Mouse (Mus musculus): Measurements from ENCODE around the gene Nr1h5. TPM values are rescaled to one million over a fixed set of nuclear protein-coding genes. Genes with fewer than 3 reads are reported as not detected.
A peak's percentile ranks its signal among the peaks of the same experiment; 100 is the strongest.

Nr1h5 gene
- total RNA-seq, 1 experiment = not detected

DNA sequence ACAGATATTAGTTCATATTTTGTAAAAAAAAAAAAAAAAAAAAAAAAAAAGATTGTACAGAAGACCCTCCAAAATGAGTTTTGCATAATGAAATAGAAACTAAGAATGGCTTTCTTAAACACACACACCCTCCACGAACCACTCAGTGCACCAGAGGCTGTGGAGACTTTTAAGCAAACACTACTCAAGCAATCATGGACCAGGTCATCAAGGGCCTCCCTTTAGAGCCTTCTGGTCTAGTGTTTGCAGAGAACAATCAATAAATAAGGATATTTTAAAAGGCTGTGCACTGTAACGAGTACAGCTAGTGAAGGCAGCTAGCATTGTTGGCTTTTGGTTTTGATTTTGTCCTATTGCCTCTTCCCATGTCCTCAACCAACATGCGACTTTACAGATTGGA lies 17.6 kb downstream of the Nr1h5 start:
- no peak for DNase-seq (ENCODE audit: low read depth, low spot score)
- no peak overlapping the region for H3K4me3 ChIP-seq (ENCODE audit: insufficient read depth in 1 of 2, low read depth in 1 of 2, low read length in 2 of 2, poor library complexity in 1 of 2, severe bottlenecking in 1 of 2)
- in situ Hi-C loops (cut with MboI; ENCODE audit: low sequenced_read_pairs in 2 of 2, unreplicated experiment in 2 of 2) = no loop called here
- no peaks in the 10 kb centered on the region for H3K9me3 ChIP-seq (ENCODE audit: control insufficient read depth, insufficient read depth, low read depth, low read length)
- no peak overlapping the region for H3K9ac ChIP-seq (ENCODE audit: insufficient read depth, low read depth, low read length, poor library complexity, severe bottlenecking)
- H3K4me1 ChIP-seq (ENCODE audit: control insufficient read depth in 2 of 2, insufficient read depth in 2 of 2, low read length in 2 of 2, poor library complexity in 1 of 2) = no peaks in the 10 kb centered on the region
- H3K27ac ChIP-seq (ENCODE audit: insufficient read depth, low read depth, low read length, poor library complexity, severe bottlenecking) = no peak overlapping the region
- TF ChIP-seq MAFK (IDR thresholded peaks at IDR 0.05; ENCODE audit: insufficient read depth, low read depth, low read length) (no peak), ZC3H11A (IDR thresholded peaks at IDR 0.05; ENCODE audit: borderline replicate concordance, low read depth, low read length) (no peak), HCFC1 (IDR thresholded peaks at IDR 0.05; ENCODE audit: borderline replicate concordance, insufficient read depth, low read length) (no peak), ZNF384 (IDR thresholded peaks at IDR 0.05; ENCODE audit: low read depth, low read length) (no peak)
- H3K36me3 ChIP-seq (ENCODE audit: control insufficient read depth, insufficient read depth, low read length, poor library complexity, severe bottlenecking) = no peaks in the 10 kb centered on the region

DNA sequence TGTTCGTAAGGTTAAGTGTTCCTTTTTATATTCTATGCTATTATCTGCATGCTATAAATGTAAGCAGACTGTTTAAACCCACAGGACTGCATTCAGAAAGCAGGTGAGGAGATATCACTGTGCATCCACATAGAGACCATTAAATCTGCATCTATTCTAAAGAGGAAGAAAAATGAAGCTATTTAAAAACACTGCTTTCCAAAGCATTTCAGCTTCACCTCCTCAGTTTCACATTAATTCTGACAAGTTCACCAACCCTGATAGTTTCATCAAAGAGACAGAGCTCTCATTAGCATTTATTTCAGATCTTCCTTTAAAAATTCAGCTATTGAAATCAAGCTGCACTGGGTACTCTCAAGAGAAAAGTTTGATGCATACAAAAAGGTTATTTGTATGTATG lies 25.8 kb downstream of the Nr1h5 start:
- in situ Hi-C loops (cut with MboI; ENCODE audit: low sequenced_read_pairs in 2 of 2, unreplicated experiment in 2 of 2) = no loop called here
- no peak for TF ChIP-seq ZC3H11A (IDR thresholded peaks at IDR 0.05; ENCODE audit: borderline replicate concordance, low read depth, low read length)
- TF ChIP-seq CHD2 (IDR thresholded peaks at IDR 0.05; ENCODE audit: low read depth, low read length) = no peak
- TF ChIP-seq MAFK (IDR thresholded peaks at IDR 0.05; ENCODE audit: insufficient read depth, low read depth, low read length) = no peak

DNA sequence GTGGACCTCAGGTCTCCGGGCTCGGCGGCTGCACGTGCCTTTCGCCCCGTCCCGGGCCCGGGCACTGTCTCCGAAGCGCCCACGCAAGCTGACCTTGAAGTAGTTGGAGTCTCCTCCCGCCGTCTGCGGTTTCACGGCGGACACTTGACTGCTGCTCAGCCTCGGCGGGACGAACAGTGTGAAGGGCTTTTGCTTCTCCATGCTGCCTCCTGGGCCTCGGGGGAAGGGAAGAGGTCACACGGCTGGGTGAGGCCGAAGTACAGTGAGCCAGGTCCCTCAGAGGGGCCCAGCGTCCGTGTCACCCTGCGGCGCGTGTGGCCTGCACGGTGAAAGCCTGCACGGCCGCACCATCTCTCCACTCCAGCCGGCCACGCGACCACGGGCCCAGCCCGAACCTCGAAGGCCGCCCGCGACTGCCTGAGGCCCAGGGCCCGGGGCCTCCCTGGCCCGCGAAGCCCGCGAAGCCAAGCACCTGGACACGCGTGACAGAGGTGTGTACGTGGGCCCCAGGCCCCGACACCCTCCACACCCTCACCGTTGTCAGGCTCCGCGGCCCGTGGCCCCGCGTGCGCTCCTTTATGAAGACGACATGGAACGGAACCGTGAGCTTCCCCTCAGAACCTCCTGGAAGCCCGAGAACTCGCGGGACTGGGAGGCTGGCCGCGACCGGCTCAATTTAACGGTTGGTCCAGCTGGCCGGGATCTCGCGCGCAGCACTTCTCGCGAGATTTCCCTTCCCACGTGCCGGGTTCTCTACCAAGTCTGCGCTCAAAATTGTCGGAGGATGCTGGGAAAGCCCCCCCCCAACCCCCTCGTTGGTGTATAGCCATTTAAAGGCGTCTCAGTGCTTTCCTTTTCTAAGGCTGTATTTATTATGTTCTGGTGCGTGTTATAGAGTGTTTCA lies 28.2 kb downstream of the Nr1h5 start, which contains the start of gene Sycp1:
Gene Sycp1 (minus strand): TSS at position 650 of the 904 bp plus-strand sequence.
- no peak within 1 kb of the TSS for H3K27ac ChIP-seq (ENCODE audit: insufficient read depth, low read depth, low read length, poor library complexity, severe bottlenecking)
- DNase-seq (ENCODE audit: low read depth, low spot score) = peak; percentile 26
- no peaks in the 10 kb centered on the region for H3K36me3 ChIP-seq (ENCODE audit: control insufficient read depth, insufficient read depth, low read length, poor library complexity, severe bottlenecking)
- no peaks in the 10 kb centered on the region for H3K4me1 ChIP-seq (ENCODE audit: control insufficient read depth in 2 of 2, insufficient read depth in 2 of 2, low read length in 2 of 2, poor library complexity in 1 of 2)
- in situ Hi-C loops (cut with MboI; ENCODE audit: low sequenced_read_pairs in 2 of 2, unreplicated experiment in 2 of 2) = no loop called here
- peak within 1 kb of the TSS; percentile 10 to 17; a peak in 3 of 4 replicates for H3K4me3 ChIP-seq (ENCODE audit: insufficient read depth in 1 of 2, low read depth in 1 of 2, low read length in 2 of 2, poor library complexity in 1 of 2, severe bottlenecking in 1 of 2)
- H3K9ac ChIP-seq (ENCODE audit: insufficient read depth, low read depth, low read length, poor library complexity, severe bottlenecking) = peak within 1 kb of the TSS; percentile 31; the same call in 1 of the 2 replicates
- no peaks in the 10 kb centered on the region for H3K9me3 ChIP-seq (ENCODE audit: control insufficient read depth, insufficient read depth, low read depth, low read length)
- no peak for TF ChIP-seq HCFC1 (IDR thresholded peaks at IDR 0.05; ENCODE audit: borderline replicate concordance, insufficient read depth, low read length)
- no peak for TF ChIP-seq ZC3H11A (IDR thresholded peaks at IDR 0.05; ENCODE audit: borderline replicate concordance, low read depth, low read length)
- TF ChIP-seq ZNF384 (IDR thresholded peaks at IDR 0.05; ENCODE audit: low read depth, low read length) = no peak
- TF ChIP-seq CHD2 (IDR thresholded peaks at IDR 0.05; ENCODE audit: low read depth, low read length) = peak; percentile 90
- TF ChIP-seq MAFK (IDR thresholded peaks at IDR 0.05; ENCODE audit: insufficient read depth, low read depth, low read length) = no peak

More for the DNA sequence above, 25.8 kb downstream of the Nr1h5 start:
- no peak overlapping the region for H3K9ac ChIP-seq (ENCODE audit: insufficient read depth, low read depth, low read length, poor library complexity, severe bottlenecking)
- H3K9me3 ChIP-seq (ENCODE audit: control insufficient read depth, insufficient read depth, low read depth, low read length) = no peaks in the 10 kb centered on the region
- no peaks in the 10 kb centered on the region for H3K36me3 ChIP-seq (ENCODE audit: control insufficient read depth, insufficient read depth, low read length, poor library complexity, severe bottlenecking)
- no peak for DNase-seq (ENCODE audit: low read depth, low spot score)
- H3K4me3 ChIP-seq (ENCODE audit: insufficient read depth in 1 of 2, low read depth in 1 of 2, low read length in 2 of 2, poor library complexity in 1 of 2, severe bottlenecking in 1 of 2) = no peak overlapping the region
- H3K4me1 ChIP-seq (ENCODE audit: control insufficient read depth in 2 of 2, insufficient read depth in 2 of 2, low read length in 2 of 2, poor library complexity in 1 of 2) = no peaks in the 10 kb centered on the region
- no peak overlapping the region for H3K27ac ChIP-seq (ENCODE audit: insufficient read depth, low read depth, low read length, poor library complexity, severe bottlenecking)

DNA sequence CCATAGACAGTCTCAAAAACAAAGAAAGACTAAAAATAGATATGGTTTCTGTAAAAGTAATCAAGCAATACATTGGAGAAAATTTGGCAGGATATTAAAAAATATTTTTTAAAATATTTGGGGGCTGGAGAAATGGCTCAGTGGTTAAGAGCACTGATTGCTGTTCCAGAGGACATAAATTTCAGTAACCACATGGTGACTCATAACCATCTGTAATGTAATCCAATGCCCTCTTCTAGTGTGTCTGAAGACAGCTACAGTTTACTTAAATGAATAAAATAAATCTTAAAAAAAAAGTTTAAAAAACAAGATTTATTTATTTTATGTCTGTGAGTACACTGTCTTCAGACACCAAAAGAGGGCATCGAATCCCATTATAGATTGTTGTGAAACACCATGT lies 64.8 kb downstream of the Nr1h5 start:
- H3K4me3 ChIP-seq (ENCODE audit: insufficient read depth in 1 of 2, low read depth in 1 of 2, low read length in 2 of 2, poor library complexity in 1 of 2, severe bottlenecking in 1 of 2) = no peak overlapping the region
- no peak for TF ChIP-seq CHD2 (IDR thresholded peaks at IDR 0.05; ENCODE audit: low read depth, low read length)
- no peak for TF ChIP-seq ZC3H11A (IDR thresholded peaks at IDR 0.05; ENCODE audit: borderline replicate concordance, low read depth, low read length)
- TF ChIP-seq HCFC1 (IDR thresholded peaks at IDR 0.05; ENCODE audit: borderline replicate concordance, insufficient read depth, low read length) = no peak
- TF ChIP-seq ZNF384 (IDR thresholded peaks at IDR 0.05; ENCODE audit: low read depth, low read length) = no peak
- H3K9me3 ChIP-seq (ENCODE audit: control insufficient read depth, insufficient read depth, low read depth, low read length) = no peaks in the 10 kb centered on the region
- H3K9ac ChIP-seq (ENCODE audit: insufficient read depth, low read depth, low read length, poor library complexity, severe bottlenecking) = no peak overlapping the region
- in situ Hi-C loops (cut with MboI; ENCODE audit: low sequenced_read_pairs in 2 of 2, unreplicated experiment in 2 of 2) = no loop called here
- no peaks in the 10 kb centered on the region for H3K4me1 ChIP-seq (ENCODE audit: control insufficient read depth in 2 of 2, insufficient read depth in 2 of 2, low read length in 2 of 2, poor library complexity in 1 of 2)
- DNase-seq (ENCODE audit: low read depth, low spot score) = no peak
- H3K36me3 ChIP-seq (ENCODE audit: control insufficient read depth, insufficient read depth, low read length, poor library complexity, severe bottlenecking) = no peaks in the 10 kb centered on the region
- no peak overlapping the region for H3K27ac ChIP-seq (ENCODE audit: insufficient read depth, low read depth, low read length, poor library complexity, severe bottlenecking)

Other genes starting within 250 kb of the Nr1h5 start
- gene Tspan2, start 229.6 kb downstream of the Nr1h5 start, total RNA-seq (2012; rRNA removed) = 13.6 and 23.2 TPM in 2 replicates
- not detected in 2 replicates for gene Tshb, start 181.4 kb downstream of the Nr1h5 start, total RNA-seq (2012; rRNA removed)
- gene Sycp1, start 28.0 kb downstream of the Nr1h5 start, total RNA-seq (2012; rRNA removed) = 2.8 and 3.6 TPM in 2 replicates
- 16.9 and 27.9 TPM in 2 replicates for gene Sike1, start 31.6 kb upstream of the Nr1h5 start, total RNA-seq (2012; rRNA removed)
- 252 and 323 TPM in 2 replicates for gene Csde1, start 56.3 kb upstream of the Nr1h5 start, total RNA-seq (2012; rRNA removed)
- gene Nras, start 94.2 kb upstream of the Nr1h5 start, total RNA-seq (2012; rRNA removed) = 88.8 and 113 TPM in 2 replicates
- gene Ampd1, start 109.9 kb upstream of the Nr1h5 start, total RNA-seq (2012; rRNA removed) = 0.26 and 0.49 TPM in 2 replicates
- gene Dennd2c, start 138.5 kb upstream of the Nr1h5 start, total RNA-seq (2012; rRNA removed) = 29.9 and 39.2 TPM in 2 replicates
- 86.4 and 102 TPM in 2 replicates for gene Bcas2, start 207.5 kb upstream of the Nr1h5 start, total RNA-seq (2012; rRNA removed)